Comparison of ENCODE assay signal across 27 mouse cellular contexts in genomic region chr3:40190024-40190423, GRCm38 (mm10).
DNase-seq lines count a peak whose midpoint lies in the region; ATAC-seq and TF ChIP-seq lines count a peak whose summit lies in the region.
"Had no signal": no experiment of that assay in that cellular context is flagged by ENCODE, and none has a peak within 500 bp of the region (broad histone marks: within the 10 kb centered on the region; RNA-seq: fewer than 3 reads in every experiment).

No protein-coding gene starts in this region.

- no peaks in the 10 kb centered on the region for H3K36me3 ChIP-seq in kidney, embryonic 14.5 days (ENCODE audit: control insufficient read depth, insufficient read depth, low read length)
- no peaks in the 10 kb centered on the region for H3K36me3 ChIP-seq in kidney, adult 2 months (ENCODE audit: control insufficient read depth, insufficient read depth, low read length)
- H3K36me3 ChIP-seq in kidney, postnatal 0 days (ENCODE audit: insufficient read depth, low read length), result no peaks in the 10 kb centered on the region
- H3K36me3 ChIP-seq in lung, embryonic 14.5 days (ENCODE audit: insufficient read depth), result no peaks in the 10 kb centered on the region
- H3K36me3 ChIP-seq: embryonic facial prominence, embryonic 12.5 days; embryonic facial prominence, embryonic 15.5 days; heart, embryonic 12.5 days; heart, embryonic 15.5 days; hindbrain, embryonic 10.5 days; hindbrain, embryonic 13.5 days had no signal

- no peak for TF ChIP-seq CTCF in kidney, adult 2 months (conservative IDR thresholded peaks at IDR 0.05; ENCODE audit: insufficient read depth, insufficient read length, low read depth, low read length)
- no peak for TF ChIP-seq CTCF in kidney, postnatal 0 days (IDR thresholded peaks at IDR 0.05; ENCODE audit: low read depth)
- TF ChIP-seq CTCF in lung, embryonic 14.5 days (IDR thresholded peaks at IDR 0.05; ENCODE audit: low read depth), result no peak

- DNase-seq in kidney, adult 2 months, result no peak
- peak; percentile 27 for DNase-seq in kidney, postnatal 0 days (ENCODE audit: low spot score)
- no peak for DNase-seq in kidney, postnatal 25 days
- peak; percentile 10 for DNase-seq in lung, embryonic 14.5 days
- no peak for DNase-seq in lung, adult 18-20 months
- no peak for DNase-seq in gastrocnemius, postnatal 14 days
- DNase-seq: adrenal gland, adult 2 months; adrenal gland, postnatal 14 days; B cell, adult 2 months; cerebellum, adult 11 months; cerebellum, adult 2 months; cerebellum, adult 9-11 months; cerebellum, postnatal 25 days; forebrain, postnatal 0 days; gastrocnemius, adult 2 months; gastrocnemius, postnatal 25 days; heart, adult 18-20 months; heart, postnatal 10 days; heart, postnatal 36 days had no signal

- no peak overlapping the region for H3K4me2 ChIP-seq in kidney, embryonic 14.5 days (replicated peaks; ENCODE audit: low read depth, low read length)
- H3K4me2 ChIP-seq in kidney, postnatal 0 days (ENCODE audit: low read length), result no peak overlapping the region
- H3K4me2 ChIP-seq in lung, embryonic 14.5 days, result no peak overlapping the region
- H3K4me2 ChIP-seq: embryonic facial prominence, embryonic 12.5 days; embryonic facial prominence, embryonic 15.5 days; heart, embryonic 12.5 days; heart, embryonic 15.5 days; hindbrain, embryonic 13.5 days had no signal

- peak; percentile 57; the same call in 1 of the 2 replicates for ATAC-seq in kidney, embryonic 14.5 days (ENCODE audit: low FRiP score, low TSS enrichment)
- ATAC-seq in kidney, postnatal 0 days (replicated peaks; ENCODE audit: low FRiP score, low read depth), result no peak
- ATAC-seq in lung, embryonic 14.5 days (ENCODE audit: insufficient read depth), result no peak
- ATAC-seq: forebrain, embryonic 14.5 days; forebrain, postnatal 0 days had no signal

- H3K27ac ChIP-seq in kidney, embryonic 14.5 days (ENCODE audit: low read depth, low read length), result no peak overlapping the region
- no peak overlapping the region for H3K27ac ChIP-seq in kidney, adult 2 months (ENCODE audit: insufficient read depth, low read depth, low read length)
- H3K27ac ChIP-seq in kidney, postnatal 0 days, result no peak overlapping the region
- no peak overlapping the region for H3K27ac ChIP-seq in lung, embryonic 14.5 days (ENCODE audit: low read depth)
- H3K27ac ChIP-seq: embryonic facial prominence, embryonic 12.5 days; embryonic facial prominence, embryonic 15.5 days; gastrocnemius, adult 2 months; heart, embryonic 15.5 days; hindbrain, embryonic 10.5 days; hindbrain, embryonic 13.5 days had no signal

- no peak overlapping the region for H3K9ac ChIP-seq in kidney, embryonic 14.5 days (ENCODE audit: low read depth, low read length)
- no peak overlapping the region for H3K9ac ChIP-seq in kidney, postnatal 0 days (ENCODE audit: low read depth, low read length)
- no peak overlapping the region for H3K9ac ChIP-seq in lung, embryonic 14.5 days
- H3K9ac ChIP-seq: embryonic facial prominence, embryonic 12.5 days; embryonic facial prominence, embryonic 15.5 days; forebrain, postnatal 0 days; heart, embryonic 12.5 days; heart, embryonic 15.5 days; hindbrain, embryonic 13.5 days had no signal

- no peaks in the 10 kb centered on the region for H3K9me3 ChIP-seq in kidney, embryonic 14.5 days (ENCODE audit: control insufficient read depth, low read length)
- no peaks in the 10 kb centered on the region for H3K9me3 ChIP-seq in kidney, postnatal 0 days (replicated peaks; ENCODE audit: low read length)
- H3K9me3 ChIP-seq in lung, embryonic 14.5 days (ENCODE audit: low read depth, low read length), result no peaks in the 10 kb centered on the region
- H3K9me3 ChIP-seq: embryonic facial prominence, embryonic 12.5 days; embryonic facial prominence, embryonic 15.5 days; heart, embryonic 12.5 days; heart, embryonic 15.5 days; hindbrain, embryonic 10.5 days; hindbrain, embryonic 13.5 days had no signal

- H3K4me1 ChIP-seq in kidney, embryonic 14.5 days (ENCODE audit: control insufficient read depth, insufficient read depth, low read length), result peaks cover 4% of the 10 kb centered on the region; the same call in 1 of the 2 replicates
- no peaks in the 10 kb centered on the region for H3K4me1 ChIP-seq in kidney, adult 2 months (ENCODE audit: control insufficient read depth, insufficient read depth, low read length)
- no peaks in the 10 kb centered on the region for H3K4me1 ChIP-seq in kidney, postnatal 0 days (replicated peaks; ENCODE audit: insufficient read depth, low read length)
- H3K4me1 ChIP-seq in lung, embryonic 14.5 days (ENCODE audit: insufficient read depth), result no peaks in the 10 kb centered on the region
- H3K4me1 ChIP-seq: embryonic facial prominence, embryonic 12.5 days; embryonic facial prominence, embryonic 15.5 days; heart, embryonic 12.5 days; heart, embryonic 15.5 days; hindbrain, embryonic 10.5 days; hindbrain, embryonic 13.5 days had no signal

- no peaks in the 10 kb centered on the region for H3K27me3 ChIP-seq in kidney, embryonic 14.5 days (ENCODE audit: control insufficient read depth, insufficient read depth, low read length)
- no peaks in the 10 kb centered on the region for H3K27me3 ChIP-seq in kidney, adult 2 months (replicated peaks; ENCODE audit: control insufficient read depth, insufficient read depth, low read length)
- H3K27me3 ChIP-seq in kidney, postnatal 0 days (ENCODE audit: insufficient read depth, low read length), result no peaks in the 10 kb centered on the region
- no peaks in the 10 kb centered on the region for H3K27me3 ChIP-seq in lung, embryonic 14.5 days (ENCODE audit: insufficient read depth, low read length)
- H3K27me3 ChIP-seq: embryonic facial prominence, embryonic 12.5 days; embryonic facial prominence, embryonic 15.5 days; heart, embryonic 12.5 days; heart, embryonic 15.5 days; hindbrain, embryonic 13.5 days had no signal

- intact Hi-C loops in gastrocnemius, postnatal 14 days (cut with DNase I; ENCODE audit: low total_unique reads), result no loop called here

- 38% methylated on average over 4 of the region's 4 CpGs for WGBS in kidney, embryonic 14.5 days
- 41% methylated on average over 4 of the region's 4 CpGs for WGBS in kidney, adult 2 months
- 27% methylated on average over 4 of the region's 4 CpGs for WGBS in kidney, postnatal 0 days
- 39% methylated on average over 4 of the region's 4 CpGs for WGBS in lung, embryonic 14.5 days

- TF ChIP-seq POLR2A in kidney, adult 2 months (IDR thresholded peaks at IDR 0.05; ENCODE audit: low read depth, low read length), result no peak

- no peak overlapping the region for H3K4me3 ChIP-seq in kidney, embryonic 14.5 days (ENCODE audit: low read length)
- H3K4me3 ChIP-seq in kidney, adult 2 months (ENCODE audit: insufficient read depth, low read depth, low read length), result no peak overlapping the region
- H3K4me3 ChIP-seq in kidney, postnatal 0 days (replicated peaks; ENCODE audit: low read depth, low read length), result no peak overlapping the region
- H3K4me3 ChIP-seq in lung, embryonic 14.5 days (ENCODE audit: low read depth, low read length), result no peak overlapping the region
- H3K4me3 ChIP-seq: embryonic facial prominence, embryonic 12.5 days; embryonic facial prominence, embryonic 15.5 days; gastrocnemius, adult 2 months; heart, embryonic 12.5 days; heart, embryonic 15.5 days; hindbrain, embryonic 10.5 days; hindbrain, embryonic 13.5 days had no signal

Comparison
In these comparisons a context has a peak if more than half of its experiments do, and no peak if none do; other contexts are left out.
1. DNase-seq: peak in kidney, postnatal 0 days (single experiment) and lung, embryonic 14.5 days (single experiment); none in kidney, adult 2 months (single experiment), kidney, postnatal 25 days (0 of 2), lung, adult 18-20 months (0 of 2) and gastrocnemius, postnatal 14 days (single experiment).